Mouse (Mus musculus) myocyte (in vitro differentiated cells): ENCODE results near the gene Dhx30. TPM values are rescaled to one million over a fixed set of nuclear protein-coding genes. Genes with fewer than 3 reads are reported as not detected.

Source experiments
- H3K27me3 ChIP-seq: one replicate; pipeline ENCODE4 v1.6.1; 2011; ENCODE audit not compliant: control insufficient read depth, insufficient read depth, insufficient read length
- H3K36me3 ChIP-seq: one replicate; pipeline ENCODE4 v1.6.1; 2011; ENCODE audit not compliant: control insufficient read depth, insufficient read depth
- H3K4me2 ChIP-seq: one replicate; pipeline ENCODE4 v1.6.1; 2011; ENCODE audit warnings: low read depth, control low read depth
- H3K4me3 ChIP-seq: one replicate; pipeline ENCODE4 v1.5.1; 2011; ENCODE audit warnings: mild to moderate bottlenecking, control low read depth, moderate library complexity
- H3K79me2 ChIP-seq: one replicate; pipeline ENCODE4 v1.6.1; 2011; ENCODE audit not compliant: control insufficient read depth, insufficient read depth
- H3ac ChIP-seq: one replicate; pipeline ENCODE4 v1.6.1; 2011; ENCODE audit not compliant: control insufficient read depth, insufficient read length
- CEBPB ChIP-seq: IDR thresholded peaks from 2 replicates; pipeline ENCODE4 v1.6.1; 2011; ENCODE audit warnings: mild to moderate bottlenecking, moderate library complexity; ENCODE audit not compliant: poor library complexity, insufficient read depth, severe bottlenecking
- E2F4 ChIP-seq: IDR thresholded peaks from one replicate; pipeline ENCODE4 v1.6.1; 2011; ENCODE audit warnings: mild to moderate bottlenecking, control low read depth, moderate library complexity; ENCODE audit not compliant: insufficient read depth
- MAX ChIP-seq: IDR thresholded peaks from one replicate; pipeline ENCODE4 v1.6.1; 2011; ENCODE audit warnings: low read depth, mild to moderate bottlenecking, control low read depth
- MYOD1 ChIP-seq, 3 experiments: IDR thresholded peaks; one replicate each; pipeline ENCODE4 v1.6.1; 2011; ENCODE audit warnings: control low read depth in 2 of 3, low read depth in 2 of 3, mild to moderate bottlenecking in 2 of 3, moderate library complexity in 1 of 3; ENCODE audit not compliant: insufficient read length in 2 of 3, control insufficient read depth in 1 of 3
- MYOG ChIP-seq, 3 experiments: IDR thresholded peaks; one replicate each; pipeline ENCODE4 v1.6.1; 2011; ENCODE audit warnings: control low read depth in 2 of 3, low read depth in 2 of 3, mild to moderate bottlenecking in 2 of 3; ENCODE audit not compliant: insufficient read length in 2 of 3, control insufficient read depth in 1 of 3, insufficient read depth in 1 of 3
- POLR2A ChIP-seq: IDR thresholded peaks from one replicate; pipeline ENCODE4 v1.6.1; 2011; ENCODE audit warnings: low read depth, mild to moderate bottlenecking, control low read depth, moderate library complexity; ENCODE audit not compliant: insufficient read length
- POLR2AphosphoS2 ChIP-seq: IDR thresholded peaks from one replicate; pipeline ENCODE4 v1.6.1; 2011; ENCODE audit warnings: low read depth, control low read depth; ENCODE audit not compliant: insufficient read length
- REST ChIP-seq: IDR thresholded peaks from one replicate; pipeline ENCODE4 v1.6.1; 2011; ENCODE audit warnings: mild to moderate bottlenecking, control low read depth, moderate library complexity; ENCODE audit not compliant: insufficient read depth, insufficient read length
- SRF ChIP-seq: IDR thresholded peaks from one replicate; pipeline ENCODE4 v1.6.1; 2011; ENCODE audit warnings: low read depth; ENCODE audit not compliant: control insufficient read depth, insufficient read length
- TCF12 ChIP-seq: IDR thresholded peaks from one replicate; pipeline ENCODE4 v1.6.1; 2011; ENCODE audit warnings: mild to moderate bottlenecking, control low read depth; ENCODE audit not compliant: poor library complexity, insufficient read depth, severe bottlenecking
- TCF3 ChIP-seq: IDR thresholded peaks from one replicate; pipeline ENCODE4 v1.6.1; 2011; ENCODE audit warnings: low read depth, control low read depth; ENCODE audit not compliant: insufficient read length
- USF1 ChIP-seq: IDR thresholded peaks from one replicate; pipeline ENCODE4 v1.6.1; 2011; ENCODE audit warnings: low read depth, mild to moderate bottlenecking, control low read depth, moderate library complexity
- polyA plus RNA-seq: library from polyadenylated mRNA; unstranded; fragments of >200 nt; fragmentation: generic; extraction: Trizol; gene quantifications from one replicate; pipeline ENCODE4 v1.2.1, GENCODE M21; 2012; ENCODE audit warnings: missing spikeins

Gene Dhx30
- polyA plus RNA-seq, 1 experiment, result 79.1 TPM

DNA sequence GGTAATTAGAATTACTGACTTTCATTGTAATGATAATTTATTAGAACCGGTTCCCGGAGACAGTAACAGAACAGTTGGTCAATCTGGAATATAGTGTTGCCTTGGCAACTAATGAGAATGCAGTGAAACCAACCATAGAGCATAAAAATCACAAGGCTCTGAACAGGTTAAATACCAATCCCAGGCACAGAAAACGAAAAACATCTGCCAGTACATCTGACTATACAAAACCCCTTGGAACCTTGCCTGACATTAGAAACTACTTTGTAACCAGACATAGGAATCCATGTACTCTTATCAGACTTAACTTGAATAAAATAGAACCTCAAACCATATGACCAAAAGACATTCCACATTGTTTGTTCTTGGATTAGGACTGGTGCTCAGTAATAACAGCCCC is 69.8 kb downstream of the Dhx30 start:
- TF ChIP-seq TCF3 (no peak), SRF (no peak), MAX (no peak), POLR2A (no peak), MYOG (IDR thresholded peaks at IDR 0.05; ENCODE audit: control insufficient read depth in 1 of 3, insufficient read depth in 1 of 3, insufficient read length in 2 of 3, low read depth in 2 of 3) (no peak), TCF12 (no peak), CEBPB (no peak), E2F4 (no peak)
- H3K79me2 ChIP-seq, result peaks cover 46% of the 10 kb centered on the region

DNA sequence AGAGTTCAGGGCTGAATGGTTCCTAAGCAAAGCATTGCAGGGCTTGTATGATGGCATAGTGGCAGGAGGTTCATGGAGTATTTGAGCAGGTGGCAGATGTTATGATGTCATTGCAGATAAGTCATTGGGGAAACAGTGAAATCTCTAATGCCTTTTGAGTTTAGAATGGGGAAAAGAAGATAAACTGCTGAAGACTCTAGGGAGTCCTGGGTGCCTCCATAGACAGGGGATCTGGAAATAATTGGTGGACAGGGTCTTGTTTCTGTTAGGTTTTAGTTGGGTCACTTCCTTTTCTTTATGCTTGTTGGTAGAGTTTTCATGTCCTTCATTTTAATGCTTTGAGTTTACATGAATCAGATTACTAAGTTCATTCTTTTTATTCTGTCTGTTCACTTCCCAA is 70.4 kb downstream of the Dhx30 start:
- Histone ChIP-seq H3K27me3 (no peaks in the 10 kb centered on the region), H3K79me2 (peaks cover 46% of the 10 kb centered on the region)

More for the DNA sequence above, 69.8 kb downstream of the Dhx30 start:
- Histone ChIP-seq H3K36me3 (peaks cover 33% of the 10 kb centered on the region), H3K27me3 (no peaks in the 10 kb centered on the region), H3K4me2 (no peak overlapping the region), H3K4me3 (no peak overlapping the region), H3ac (no peak overlapping the region)

GRCm38 (mm10) chr9:110045763-110046377 is 71.8 kb downstream of the Dhx30 start:
- Histone ChIP-seq H3K4me3 (no peak overlapping the region), H3ac (no peak overlapping the region)
- TF ChIP-seq MYOD1 (IDR thresholded peaks at IDR 0.05; ENCODE audit: control insufficient read depth in 1 of 3, insufficient read length in 2 of 3, low read depth in 2 of 3), result no peak
- TF ChIP-seq E2F4, result no peak
- TF ChIP-seq MAX, result no peak
- no peak for TF ChIP-seq TCF12
- TF ChIP-seq POLR2A, result no peak
- TF ChIP-seq CEBPB, result no peak
- TF ChIP-seq SRF, result no peak
- no peak for TF ChIP-seq POLR2AphosphoS2
- TF ChIP-seq MYOG (IDR thresholded peaks at IDR 0.05; ENCODE audit: control insufficient read depth in 1 of 3, insufficient read depth in 1 of 3, insufficient read length in 2 of 3, low read depth in 2 of 3), result no peak
- TF ChIP-seq USF1, result no peak
- no peak for TF ChIP-seq REST
- no peak for TF ChIP-seq TCF3

More for the DNA sequence above, 70.4 kb downstream of the Dhx30 start:
- peaks cover 39% of the 10 kb centered on the region for H3K36me3 ChIP-seq
- no peak for TF ChIP-seq REST
- H3K4me3 ChIP-seq, result no peak overlapping the region
- H3ac ChIP-seq, result no peak overlapping the region
- no peak overlapping the region for H3K4me2 ChIP-seq

DNA sequence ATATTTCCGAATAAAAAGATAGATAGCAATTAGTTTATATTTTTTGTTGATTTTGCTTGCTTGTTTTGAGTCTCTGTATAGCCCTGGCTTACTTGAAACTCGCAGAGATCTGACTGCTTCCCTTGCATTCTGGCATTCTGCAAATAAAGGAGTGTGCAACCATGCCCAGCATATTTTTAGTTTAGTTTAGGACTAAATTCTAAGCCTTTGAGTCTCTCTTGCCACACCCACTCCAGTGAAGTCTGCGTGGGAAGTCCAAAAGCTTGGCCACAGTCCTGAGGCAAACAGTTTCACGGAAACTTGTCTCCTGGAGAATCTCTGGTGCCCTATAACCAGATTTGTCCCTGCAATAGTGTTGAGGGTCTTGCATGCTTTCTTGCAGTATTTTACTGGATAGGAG is 73.3 kb downstream of the Dhx30 start:
- Histone ChIP-seq H3K4me3 (no peak overlapping the region), H3ac (no peak overlapping the region), H3K4me2 (no peak overlapping the region), H3K79me2 (peaks cover 44% of the 10 kb centered on the region), H3K27me3 (no peaks in the 10 kb centered on the region), H3K36me3 (peaks cover 46% of the 10 kb centered on the region)
- no peak for TF ChIP-seq REST
- no peak for TF ChIP-seq MAX
- TF ChIP-seq MYOG (IDR thresholded peaks at IDR 0.05; ENCODE audit: control insufficient read depth in 1 of 3, insufficient read depth in 1 of 3, insufficient read length in 2 of 3, low read depth in 2 of 3), result no peak
- no peak for TF ChIP-seq TCF3
- no peak for TF ChIP-seq CEBPB
- TF ChIP-seq MYOD1 (IDR thresholded peaks at IDR 0.05; ENCODE audit: control insufficient read depth in 1 of 3, insufficient read length in 2 of 3, low read depth in 2 of 3), result no peak
- no peak for TF ChIP-seq E2F4
- TF ChIP-seq SRF, result no peak
- TF ChIP-seq POLR2A, result no peak
- TF ChIP-seq USF1, result no peak
- TF ChIP-seq POLR2AphosphoS2, result no peak
- TF ChIP-seq TCF12, result no peak

More at GRCm38 (mm10) chr9:110045763-110046377, 71.8 kb downstream of the Dhx30 start:
- no peaks in the 10 kb centered on the region for H3K27me3 ChIP-seq
- H3K4me2 ChIP-seq, result no peak overlapping the region
- H3K79me2 ChIP-seq, result peaks cover 46% of the 10 kb centered on the region
- H3K36me3 ChIP-seq, result peaks cover 41% of the 10 kb centered on the region

DNA sequence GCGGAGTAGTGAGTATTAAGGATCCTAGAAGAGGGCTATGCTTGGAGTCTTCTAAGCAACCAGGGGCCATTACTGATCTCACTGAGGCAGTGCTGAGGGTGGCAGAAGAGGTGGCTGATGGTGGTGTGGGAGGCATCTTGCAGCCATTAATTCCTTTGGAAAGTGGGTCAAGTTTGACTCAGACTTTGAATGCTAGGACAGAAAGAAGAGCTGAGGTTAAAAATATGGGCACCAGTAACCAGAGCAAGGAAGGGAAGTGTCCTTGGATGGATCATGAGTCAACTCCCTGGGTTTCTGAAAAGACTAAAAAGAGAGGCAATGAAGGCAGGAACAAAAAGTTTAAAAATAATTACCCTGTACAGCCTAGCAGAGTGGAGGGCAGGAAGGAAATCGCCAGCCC is 79.1 kb downstream of the Dhx30 start:
- H3K4me2 ChIP-seq, result no peak overlapping the region
- peaks cover 52% of the 10 kb centered on the region for H3K36me3 ChIP-seq
- no peak overlapping the region for H3ac ChIP-seq
- no peak overlapping the region for H3K4me3 ChIP-seq
- H3K27me3 ChIP-seq, result no peaks in the 10 kb centered on the region
- TF ChIP-seq CEBPB (no peak), MAX (no peak), MYOD1 (IDR thresholded peaks at IDR 0.05; ENCODE audit: control insufficient read depth in 1 of 3, insufficient read length in 2 of 3, low read depth in 2 of 3) (no peak), E2F4 (no peak), MYOG (IDR thresholded peaks at IDR 0.05; ENCODE audit: control insufficient read depth in 1 of 3, insufficient read depth in 1 of 3, insufficient read length in 2 of 3, low read depth in 2 of 3) (no peak), REST (no peak)
- peaks cover 15% of the 10 kb centered on the region for H3K79me2 ChIP-seq
